Mouse (Mus musculus) erythroblast, embryonic 14.5 days (primary cell): ENCODE measurements at regions not wholly inside any gene's neighbourhood (a gene's known extent, or its start where the extent isn't known, plus 50 kb on each side); places are given as distances from the start of the nearest gene placed in this dataset.

Experiments
- GATA1 ChIP-seq: IDR thresholded peaks from 2 replicates; pipeline ENCODE4 v1.6.1; 2012; ENCODE audit warnings: low read length, inconsistent platforms, mixed read lengths
- TAL1 ChIP-seq: IDR thresholded peaks from 3 replicates; pipeline ENCODE4 v1.6.1; 2012; ENCODE audit warnings: low read length, inconsistent platforms, mixed read lengths

DNA sequence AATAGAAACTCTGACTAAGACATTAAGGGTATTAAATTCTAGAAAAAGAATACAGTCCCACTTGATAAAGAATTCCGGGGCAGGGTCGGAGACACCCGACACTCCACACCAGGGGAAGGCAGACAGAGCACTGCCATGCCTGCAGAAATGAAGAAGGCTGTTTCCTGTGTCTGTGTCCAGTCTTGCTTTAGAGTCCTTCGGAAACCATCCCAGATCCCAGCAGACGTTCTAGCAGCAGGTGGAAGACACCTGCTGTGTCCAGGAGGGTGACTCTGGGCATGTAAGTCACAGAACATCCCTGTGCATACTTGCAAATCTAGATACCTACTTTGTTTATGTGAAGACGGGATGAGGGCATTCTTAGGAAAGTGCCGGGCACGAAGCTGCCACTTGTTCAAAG, 160.9 kb upstream of the Mphosph6 start:
- TF ChIP-seq GATA1 (no peak), TAL1 (no peak)
